Mouse (Mus musculus): ENCODE data around the gene Gale.

DNA sequence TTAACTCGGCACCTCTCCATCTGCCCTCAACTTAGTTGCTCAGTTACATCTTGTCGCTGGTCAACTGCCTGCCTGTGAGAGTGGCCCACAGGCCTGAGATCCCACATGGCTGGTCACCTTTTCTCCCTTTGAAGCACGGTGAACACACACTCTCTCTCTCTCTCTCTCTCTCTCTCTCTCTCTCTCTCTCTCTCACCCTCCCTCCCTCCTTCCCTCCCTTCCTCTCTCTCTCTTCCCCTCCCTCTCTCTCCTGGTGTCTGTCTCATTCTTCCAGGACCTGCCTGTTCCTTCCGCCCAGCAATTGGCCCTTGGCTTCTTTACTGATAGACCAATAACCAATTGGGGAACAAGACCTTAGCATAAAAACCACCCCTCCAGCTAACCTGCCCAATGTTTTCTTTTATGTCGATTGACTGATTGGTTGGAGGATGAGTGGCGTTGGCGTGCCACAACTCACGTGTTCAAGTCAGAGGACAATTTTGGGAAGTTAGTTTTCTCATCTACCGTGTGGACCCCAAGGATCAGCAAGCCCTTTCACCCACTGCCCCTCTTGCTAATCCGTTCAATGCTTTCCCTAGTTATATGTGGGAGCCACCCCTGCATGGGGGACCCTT is 37.2 kb upstream of the Gale start:
- TF ChIP-seq CTCF (IDR thresholded peaks at IDR 0.05; ENCODE audit: low read depth, low read length) (no peak), POLR2A (IDR thresholded peaks at IDR 0.05; ENCODE audit: borderline replicate concordance, low read depth, low read length) (no peak)

Measured in bone marrow macrophage, adult 2 months (primary cell).